ENCODE assay signal across 7 mouse cellular contexts in the genomic region with DNA sequence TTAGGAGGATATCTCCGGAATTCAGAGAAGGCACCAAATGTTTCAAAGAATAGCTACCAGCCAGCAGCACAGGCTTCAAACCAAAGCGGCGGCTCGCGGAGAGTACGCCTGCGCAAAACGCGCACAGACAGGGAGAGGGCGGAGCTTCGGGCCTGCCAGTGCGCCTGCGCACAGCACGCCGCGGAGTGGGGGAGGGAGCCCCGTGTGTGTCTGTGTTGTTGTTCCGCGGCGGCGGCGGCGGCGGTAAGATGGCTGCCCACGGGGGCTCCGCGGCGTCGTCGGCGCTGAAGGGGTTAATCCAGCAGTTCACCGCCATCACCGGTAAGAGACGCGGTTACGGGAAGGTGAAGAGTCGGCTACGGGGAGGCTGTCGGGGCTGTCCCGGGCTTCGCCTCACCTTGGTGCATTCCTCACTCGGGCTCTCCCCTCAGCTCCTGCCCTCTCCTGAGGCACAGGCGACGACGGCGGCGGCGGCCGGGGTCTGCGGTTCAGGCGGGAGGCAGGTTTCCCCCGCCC. TPM values are rescaled to one million over a fixed set of nuclear protein-coding genes. Genes with fewer than 3 reads are reported as not detected.
DNase-seq lines count a peak whose midpoint lies in the region; ATAC-seq lines count a peak whose summit lies in the region.

Gene Ubxn7 (plus strand): TSS at position 218 of the 516 bp plus-strand sequence.

- peak within 1 kb of the TSS; percentile 92 for H3K9ac ChIP-seq in intestine, embryonic 16.5 days (ENCODE audit: low read depth, low read length)
- peak within 1 kb of the TSS; percentile 96 for H3K9ac ChIP-seq in midbrain, embryonic 11.5 days (ENCODE audit: low read length)

- peaks cover 2% of the 10 kb centered on the region; the same call in 1 of the 2 replicates for H3K4me1 ChIP-seq in intestine, embryonic 16.5 days (ENCODE audit: control insufficient read depth, insufficient read depth, low read length)
- no peaks in the 10 kb centered on the region for H3K4me1 ChIP-seq in midbrain, embryonic 11.5 days (ENCODE audit: control insufficient read depth, insufficient read depth, low read length)

- H3K27ac ChIP-seq in intestine, embryonic 16.5 days (ENCODE audit: low read length): peak within 1 kb of the TSS; percentile 95
- peak within 1 kb of the TSS; percentile 92 for H3K27ac ChIP-seq in midbrain, embryonic 11.5 days (ENCODE audit: low read depth, low read length)

- peak; percentile 96 for ATAC-seq in intestine, embryonic 16.5 days
- ATAC-seq in midbrain, embryonic 11.5 days (ENCODE audit: low FRiP score): peak; percentile 96

- no peaks in the 10 kb centered on the region for H3K27me3 ChIP-seq in intestine, embryonic 16.5 days (replicated peaks; ENCODE audit: control insufficient read depth, insufficient read depth, low read length)
- H3K27me3 ChIP-seq in midbrain, embryonic 11.5 days (ENCODE audit: control insufficient read depth, insufficient read depth, low read length): no peaks in the 10 kb centered on the region

- H3K4me2 ChIP-seq in intestine, embryonic 16.5 days (ENCODE audit: low read depth, low read length): peak within 1 kb of the TSS; percentile 58
- H3K4me2 ChIP-seq in midbrain, embryonic 11.5 days: peak within 1 kb of the TSS; percentile 52

- intact Hi-C loops in left cerebral cortex, postnatal 36 days (cut with DNase I): no loop called here

- H3K36me3 ChIP-seq in intestine, embryonic 16.5 days (ENCODE audit: control insufficient read depth, insufficient read depth, low read length): no peaks in the 10 kb centered on the region
- no peaks in the 10 kb centered on the region for H3K36me3 ChIP-seq in midbrain, embryonic 11.5 days (ENCODE audit: control insufficient read depth, insufficient read depth, low read length)

- DNase-seq in adrenal gland, adult 8-10 months: peak; percentile 97
- peak; percentile 99 for DNase-seq in embryo, embryonic 9.5 days (ENCODE audit: extremely low spot score)
- peak; percentile 97 to 98 for DNase-seq in gastrocnemius, postnatal 4 days (ENCODE audit: low spot score in 2 of 2)
- peak; percentile 98 for DNase-seq in left cerebral cortex, postnatal 36 days (ENCODE audit: low spot score in 2 of 2)
- peak; percentile 100 for DNase-seq in midbrain, embryonic 11.5 days (ENCODE audit: low spot score, missing footprints)
- DNase-seq in skeletal muscle tissue, adult 2 months (ENCODE audit: low read depth, low spot score): peak; percentile 97

- H3K9me3 ChIP-seq in intestine, embryonic 16.5 days (ENCODE audit: control insufficient read depth, low read length): no peaks in the 10 kb centered on the region
- no peaks in the 10 kb centered on the region for H3K9me3 ChIP-seq in midbrain, embryonic 11.5 days (ENCODE audit: control insufficient read depth, low read length)

- WGBS in intestine, embryonic 16.5 days: under 1% methylated on average over 47 of the region's 52 CpGs
- 0% methylated on average over 52 of the region's 52 CpGs for WGBS in midbrain, embryonic 11.5 days

- H3K4me3 ChIP-seq in intestine, embryonic 16.5 days (ENCODE audit: low read length): peak within 1 kb of the TSS; percentile 85
- peak within 1 kb of the TSS; percentile 97 for H3K4me3 ChIP-seq in midbrain, embryonic 11.5 days (ENCODE audit: low read depth, low read length)

RNA-seq across cellular contexts. Expression of gene Ubxn7, which starts in this region (rescaled TPM):
- 10 to 100 TPM; 58.8 to 79.6 (median 69.9) TPM for total RNA-seq in adrenal gland, adult 8-10 months (2022)
- total RNA-seq in gastrocnemius, postnatal 4 days (2021): 10 to 100 TPM; 35.2 to 43.6 TPM
- 13.6 and 14.7 TPM in 2 replicates for polyA plus RNA-seq in intestine, embryonic 16.5 days (2015; fragmentation: Nextera tagmentation; extraction: Ambion mirVana)
- 10 to 100 TPM; 47.4 to 57.4 TPM for total RNA-seq in left cerebral cortex, postnatal 36 days (2021)
- polyA plus RNA-seq in midbrain, embryonic 11.5 days (2014; fragmentation: Nextera tagmentation; extraction: Ambion mirVana): 25.2 and 28.6 TPM in 2 replicates

Comparison
In these comparisons a context has a peak if more than half of its experiments do, and no peak if none do; other contexts are left out.
1. Peak in every context shown above with its lines: DNase-seq, ATAC-seq, H3K4me3 ChIP-seq and H3K27ac ChIP-seq.